Mouse (Mus musculus): ENCODE data around the gene Tbc1d10b. TPM values are rescaled to one million over a fixed set of nuclear protein-coding genes. Genes with fewer than 3 reads are reported as not detected.
A peak's percentile ranks its signal among the peaks of the same experiment; 100 is the strongest.

Gene Tbc1d10b
- polyA plus RNA-seq, 1 experiment: 26.8 TPM

DNA sequence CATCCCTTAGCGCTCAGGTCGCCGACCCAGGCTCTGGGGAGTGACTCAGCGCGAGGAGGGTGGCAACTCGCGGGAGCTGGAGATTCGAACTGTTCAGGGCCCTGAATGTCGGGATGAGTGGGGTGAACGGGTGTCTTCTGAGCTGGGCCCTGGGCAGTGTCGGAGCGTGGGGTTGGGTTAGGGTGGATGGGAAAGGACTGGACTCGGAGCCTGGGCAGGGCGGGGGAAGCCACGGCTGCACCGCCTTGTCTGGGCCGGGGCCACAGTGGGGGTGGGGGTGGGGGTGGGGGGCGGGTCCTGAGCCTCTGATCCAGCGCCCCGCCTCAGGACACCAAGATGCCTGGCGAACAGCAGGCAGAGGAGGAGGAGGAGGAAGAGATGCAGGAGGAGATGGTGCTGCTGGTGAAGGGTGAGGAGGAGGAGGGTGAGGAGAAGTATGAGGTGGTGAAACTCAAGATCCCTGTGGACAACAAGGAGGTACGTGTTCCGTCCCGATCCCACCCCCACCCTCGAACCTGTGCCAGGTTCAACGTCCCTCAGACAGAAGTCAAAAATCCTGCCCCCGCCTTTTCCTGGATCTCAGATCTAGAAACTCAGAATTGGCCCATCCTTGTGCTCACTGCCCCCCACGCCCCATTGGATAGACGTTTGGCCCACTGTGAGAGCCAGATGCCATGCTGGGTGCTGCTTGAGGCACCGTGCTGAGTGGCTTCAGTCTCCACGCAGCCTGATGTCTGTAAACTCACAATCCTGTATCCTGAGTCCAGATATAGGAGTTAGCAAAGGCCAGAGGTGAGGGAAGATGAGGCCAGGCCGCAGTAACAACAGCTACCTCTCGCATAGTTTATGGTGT lies 36.6 kb upstream of the Tbc1d10b start:
- peak overlapping the region; percentile 90 for H3K27ac ChIP-seq (ENCODE audit: insufficient read depth, low read depth, low read length)
- 8% methylated on average over 33 of the region's 33 CpGs for WGBS
- DNase-seq: no peak
- peak overlapping the region; percentile 88 for H3K4me3 ChIP-seq (ENCODE audit: insufficient read depth, low read depth, low read length)
- H3K27me3 ChIP-seq (replicated peaks; ENCODE audit: control insufficient read depth, insufficient read depth, low read length): no peaks in the 10 kb centered on the region
- H3K36me3 ChIP-seq (ENCODE audit: control insufficient read depth, insufficient read depth, low read length): no peaks in the 10 kb centered on the region
- no peak for TF ChIP-seq POLR2A (IDR thresholded peaks at IDR 0.05; ENCODE audit: low read depth, low read length)
- no peak for TF ChIP-seq CTCF (conservative IDR thresholded peaks at IDR 0.05; ENCODE audit: insufficient read depth, insufficient read length, low read depth, low read length)
- H3K4me1 ChIP-seq (ENCODE audit: control insufficient read depth, insufficient read depth, low read length): peaks cover 9% of the 10 kb centered on the region; the same call in 1 of the 2 replicates

DNA sequence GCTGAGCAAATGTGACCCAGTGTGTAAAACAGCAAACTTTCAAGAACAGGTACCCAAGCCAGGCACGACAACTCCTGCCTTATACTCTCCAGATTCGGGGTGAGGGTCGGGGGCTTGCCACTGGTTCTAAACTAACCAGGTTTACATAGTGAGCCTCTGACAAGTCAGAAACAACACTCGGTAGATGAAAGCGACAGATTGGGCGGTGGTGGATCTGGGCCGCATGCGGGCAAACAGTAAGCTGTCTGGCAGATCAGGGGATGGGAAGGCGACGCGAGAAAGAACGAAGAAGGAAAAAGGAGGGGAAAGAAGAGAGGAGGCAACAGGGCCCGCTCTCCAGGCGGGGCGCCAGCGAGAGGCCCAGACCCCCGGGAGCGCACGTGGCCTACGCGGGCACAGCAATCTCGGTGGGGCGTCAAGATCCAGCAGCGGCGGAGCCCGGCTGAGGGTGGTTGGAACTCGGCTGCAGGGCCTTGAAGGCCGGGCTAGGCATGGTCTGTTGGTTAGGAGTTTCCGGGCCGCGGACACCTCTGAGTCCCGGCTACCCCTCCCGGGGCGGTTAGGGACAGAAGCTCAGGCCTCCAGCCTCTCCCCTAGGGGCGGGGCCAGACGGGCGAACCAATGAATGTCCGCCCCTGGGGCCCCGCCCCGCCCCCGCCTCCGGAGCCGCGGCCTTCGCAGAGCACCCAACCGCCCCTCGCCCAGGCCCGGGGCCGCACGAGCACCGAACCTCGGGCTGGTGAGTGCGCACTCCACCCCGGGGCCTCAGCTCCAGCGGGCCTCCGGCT lies 35.8 kb upstream of the Tbc1d10b start, which contains the start of gene Zfp771:
TSS of gene Zfp771 (plus strand) at position 405 of the 788 bp plus-strand sequence.
- TF ChIP-seq CTCF (conservative IDR thresholded peaks at IDR 0.05; ENCODE audit: insufficient read depth, insufficient read length, low read depth, low read length): no peak
- TF ChIP-seq POLR2A (IDR thresholded peaks at IDR 0.05; ENCODE audit: low read depth, low read length): peak; percentile 71
- no peaks in the 10 kb centered on the region for H3K36me3 ChIP-seq (ENCODE audit: control insufficient read depth, insufficient read depth, low read length)
- H3K4me1 ChIP-seq (ENCODE audit: control insufficient read depth, insufficient read depth, low read length): peaks cover 9% of the 10 kb centered on the region; the same call in 1 of the 2 replicates
- peak; percentile 99 for DNase-seq
- 1% methylated on average over 56 of the region's 56 CpGs for WGBS
- peak within 1 kb of the TSS; percentile 95 for H3K27ac ChIP-seq (ENCODE audit: insufficient read depth, low read depth, low read length)
- no peaks in the 10 kb centered on the region for H3K27me3 ChIP-seq (replicated peaks; ENCODE audit: control insufficient read depth, insufficient read depth, low read length)
- peak within 1 kb of the TSS; percentile 88 for H3K4me3 ChIP-seq (ENCODE audit: insufficient read depth, low read depth, low read length)

DNA sequence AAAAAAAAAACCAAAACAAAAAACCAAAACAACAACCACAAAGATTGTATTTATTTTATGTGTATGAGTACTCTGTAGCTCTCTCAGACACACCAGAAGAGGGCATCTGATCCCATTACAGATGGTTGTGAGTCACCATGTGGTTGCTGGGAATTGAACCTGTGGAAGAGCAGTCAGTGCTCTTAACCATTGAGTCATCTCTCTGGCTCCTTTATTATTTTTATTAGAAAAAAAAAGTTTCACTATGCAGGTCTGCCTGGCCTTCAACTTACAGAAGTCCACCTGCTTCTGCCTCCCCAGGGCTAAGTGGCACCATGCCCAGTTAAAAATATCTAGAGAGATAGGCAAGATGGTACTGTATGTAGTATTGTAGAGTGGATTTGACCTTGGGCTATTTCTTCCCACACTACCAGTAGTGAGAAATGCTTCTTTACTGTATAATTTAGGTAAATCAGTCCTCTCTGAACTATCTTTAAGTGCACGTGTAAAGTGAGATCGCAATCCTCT lies 35.1 kb upstream of the Tbc1d10b start:
- Histone ChIP-seq H3K27ac (ENCODE audit: insufficient read depth, low read depth, low read length) (peak overlapping the region; percentile 95), H3K4me3 (ENCODE audit: insufficient read depth, low read depth, low read length) (no peak overlapping the region), H3K27me3 (replicated peaks; ENCODE audit: control insufficient read depth, insufficient read depth, low read length) (no peaks in the 10 kb centered on the region), H3K36me3 (ENCODE audit: control insufficient read depth, insufficient read depth, low read length) (no peaks in the 10 kb centered on the region), H3K4me1 (ENCODE audit: control insufficient read depth, insufficient read depth, low read length) (peaks cover 9% of the 10 kb centered on the region; the same call in 1 of the 2 replicates)
- 58% methylated on average over 2 of the region's 2 CpGs for WGBS
- no peak for TF ChIP-seq POLR2A (IDR thresholded peaks at IDR 0.05; ENCODE audit: low read depth, low read length)
- TF ChIP-seq CTCF (conservative IDR thresholded peaks at IDR 0.05; ENCODE audit: insufficient read depth, insufficient read length, low read depth, low read length): no peak
- DNase-seq: no peak

DNA sequence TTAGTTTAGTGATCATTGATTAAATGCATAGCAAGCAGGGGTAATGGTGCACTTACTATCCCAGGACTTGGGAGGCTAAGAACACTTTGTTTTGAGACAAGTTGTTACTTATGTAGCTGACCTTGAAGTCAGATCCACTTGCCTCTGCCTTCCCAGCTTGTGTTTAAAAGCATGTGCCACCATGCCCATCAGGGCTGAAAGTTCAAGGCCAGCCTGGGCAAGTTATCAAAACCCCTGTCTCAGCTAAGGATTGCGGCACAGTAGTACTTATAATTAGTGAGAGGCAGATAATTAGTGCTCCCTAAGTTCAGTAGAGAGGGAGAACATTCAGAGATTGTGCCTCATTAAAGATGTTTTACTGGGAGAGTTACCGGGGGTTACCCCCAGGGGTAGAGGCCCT lies 26.5 kb upstream of the Tbc1d10b start:
- no peak for TF ChIP-seq CTCF (conservative IDR thresholded peaks at IDR 0.05; ENCODE audit: insufficient read depth, insufficient read length, low read depth, low read length)
- no peak for TF ChIP-seq POLR2A (IDR thresholded peaks at IDR 0.05; ENCODE audit: low read depth, low read length)

DNA sequence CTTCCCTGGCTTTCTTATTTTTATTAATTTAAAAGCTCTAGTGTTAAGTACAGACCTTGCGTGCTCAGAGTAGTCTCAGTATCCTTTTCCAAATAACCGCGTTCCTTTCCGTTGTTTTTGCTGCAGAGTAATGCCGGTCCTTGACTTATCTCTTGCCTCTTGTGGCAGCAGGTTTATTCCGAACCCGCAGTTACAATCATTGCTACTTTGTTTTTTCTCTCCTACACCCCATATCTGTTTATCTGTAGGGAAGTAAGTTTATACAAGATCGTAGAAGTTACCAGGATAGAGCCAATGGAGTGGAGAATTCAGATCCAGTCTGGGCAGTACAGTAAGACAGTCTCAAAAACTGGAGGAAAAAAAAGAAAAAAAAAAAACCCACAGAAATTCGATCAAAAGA lies 25.5 kb upstream of the Tbc1d10b start:
- Histone ChIP-seq H3K4me1 (ENCODE audit: control insufficient read depth, insufficient read depth, low read length) (peaks cover 9% of the 10 kb centered on the region), H3K27me3 (replicated peaks; ENCODE audit: control insufficient read depth, insufficient read depth, low read length) (no peaks in the 10 kb centered on the region), H3K36me3 (ENCODE audit: control insufficient read depth, insufficient read depth, low read length) (peaks cover 5% of the 10 kb centered on the region), H3K27ac (ENCODE audit: insufficient read depth, low read depth, low read length) (no peak overlapping the region), H3K4me3 (ENCODE audit: insufficient read depth, low read depth, low read length) (peak overlapping the region; percentile 96)
- no peak for DNase-seq
- WGBS: 7% methylated on average over 9 of the region's 9 CpGs
- no peak for TF ChIP-seq CTCF (conservative IDR thresholded peaks at IDR 0.05; ENCODE audit: insufficient read depth, insufficient read length, low read depth, low read length)
- no peak for TF ChIP-seq POLR2A (IDR thresholded peaks at IDR 0.05; ENCODE audit: low read depth, low read length)

More for the DNA sequence above, 26.5 kb upstream of the Tbc1d10b start:
- H3K27ac ChIP-seq (ENCODE audit: insufficient read depth, low read depth, low read length): no peak overlapping the region
- no peak for DNase-seq
- no peaks in the 10 kb centered on the region for H3K27me3 ChIP-seq (replicated peaks; ENCODE audit: control insufficient read depth, insufficient read depth, low read length)
- WGBS: 98% methylated on average over 2 of the region's 2 CpGs
- peaks cover 9% of the 10 kb centered on the region for H3K4me1 ChIP-seq (ENCODE audit: control insufficient read depth, insufficient read depth, low read length)
- H3K36me3 ChIP-seq (ENCODE audit: control insufficient read depth, insufficient read depth, low read length): peaks cover 5% of the 10 kb centered on the region
- no peak overlapping the region for H3K4me3 ChIP-seq (ENCODE audit: insufficient read depth, low read depth, low read length)

DNA sequence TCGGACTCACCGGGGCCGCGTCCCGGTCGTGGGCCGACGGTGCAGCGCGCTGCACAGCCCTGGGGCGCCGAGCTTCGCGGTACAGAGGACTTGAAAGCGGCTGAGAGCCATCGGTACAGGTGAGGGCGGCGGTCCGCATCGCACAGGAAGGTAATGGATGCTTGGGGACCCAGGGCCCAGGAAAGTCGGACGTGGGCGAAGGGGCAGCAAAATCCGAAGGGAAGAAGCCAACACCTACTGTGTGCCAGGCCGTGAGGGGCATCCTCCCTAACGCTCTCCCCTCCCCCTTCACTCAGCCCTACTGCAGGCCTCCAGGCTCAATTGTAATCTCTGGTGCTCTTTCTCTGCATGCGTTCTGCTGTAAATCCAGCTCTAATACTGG lies 25.1 kb upstream of the Tbc1d10b start:
- no peak for TF ChIP-seq CTCF (conservative IDR thresholded peaks at IDR 0.05; ENCODE audit: insufficient read depth, insufficient read length, low read depth, low read length)
- Histone ChIP-seq H3K4me1 (ENCODE audit: control insufficient read depth, insufficient read depth, low read length) (peaks cover 9% of the 10 kb centered on the region), H3K27ac (ENCODE audit: insufficient read depth, low read depth, low read length) (peak overlapping the region; percentile 62), H3K36me3 (ENCODE audit: control insufficient read depth, insufficient read depth, low read length) (peaks cover 5% of the 10 kb centered on the region), H3K4me3 (ENCODE audit: insufficient read depth, low read depth, low read length) (peak overlapping the region; percentile 96), H3K27me3 (replicated peaks; ENCODE audit: control insufficient read depth, insufficient read depth, low read length) (no peaks in the 10 kb centered on the region)
- DNase-seq: no peak
- WGBS: under 1% methylated on average over 27 of the region's 27 CpGs
